Mouse (Mus musculus): ENCODE measurements around the gene Ankrd65. TPM values are rescaled to one million over a fixed set of nuclear protein-coding genes. Genes with fewer than 3 reads are reported as not detected.

Gene Ankrd65
- total RNA-seq, 2 experiments from 2014 or later, result not detected

DNA sequence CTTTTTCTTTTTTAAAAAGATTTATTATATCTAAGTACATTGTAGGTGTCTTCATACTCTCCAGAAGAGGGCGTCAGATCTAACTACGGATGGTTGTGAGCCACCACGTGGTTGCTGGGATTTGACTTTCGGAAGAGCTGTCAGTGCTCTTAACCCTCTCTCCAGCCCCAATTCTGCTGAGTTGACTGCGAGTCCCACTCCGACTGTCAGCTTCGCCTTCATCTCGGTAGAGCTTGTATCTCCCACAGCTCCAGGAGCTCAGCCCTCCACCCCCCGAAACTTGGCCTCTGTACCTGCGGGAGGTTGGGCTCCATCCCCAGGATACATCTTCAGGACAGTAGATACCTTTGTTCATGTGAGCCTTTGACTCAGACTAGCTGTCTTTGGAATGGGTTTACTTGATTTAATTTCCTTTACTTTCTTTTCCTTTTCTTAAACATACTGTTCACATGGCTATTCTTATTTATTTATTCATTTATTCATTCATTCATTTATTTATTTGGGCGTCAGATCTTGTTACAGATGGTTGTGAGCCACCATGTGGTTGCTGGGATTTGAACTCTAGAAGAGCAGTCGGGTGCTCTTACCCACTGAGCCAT is 12.6 kb downstream of the Ankrd65 start, which contains the start of gene Mrpl20:
Gene Mrpl20 (plus strand): TSS at position 138 of the 599 bp plus-strand sequence.
- intact Hi-C loops (cut with DNase I), result no loop called here
- no peak for DNase-seq (ENCODE audit: low spot score in 2 of 2)

DNA sequence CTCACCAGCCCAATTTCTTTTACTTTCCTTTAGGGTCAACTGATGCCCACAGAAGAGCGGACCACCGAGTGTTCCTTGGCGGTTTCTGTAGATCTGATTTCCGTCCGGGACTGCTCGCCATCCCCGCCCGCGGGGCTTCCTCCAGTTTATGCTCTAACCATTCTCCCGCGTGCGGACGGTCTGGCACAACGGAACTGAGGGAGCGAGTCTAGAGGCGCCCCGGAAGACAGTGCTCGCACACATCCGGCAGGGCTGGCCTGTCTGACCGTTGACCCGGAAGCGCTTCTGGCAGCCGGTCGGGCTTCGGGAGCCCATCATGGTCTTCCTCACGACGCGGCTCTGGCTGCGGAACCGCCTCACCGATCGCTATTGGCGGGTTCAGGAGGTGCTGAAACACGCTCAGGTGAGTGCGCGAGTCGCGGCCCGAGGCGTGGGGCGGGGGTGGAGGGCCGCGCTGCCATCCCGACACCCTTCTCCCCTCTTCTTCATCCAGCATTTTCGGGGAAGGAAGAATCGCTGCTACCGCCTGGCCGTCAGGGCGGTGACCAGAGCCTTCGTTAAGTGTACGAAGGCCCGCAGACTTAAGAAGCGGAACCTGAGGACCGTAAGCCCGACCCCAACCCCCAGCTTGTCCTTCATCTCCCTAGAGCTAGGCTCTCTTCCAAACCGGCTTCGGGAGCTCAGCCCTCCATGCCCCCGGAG is 13.3 kb downstream of the Ankrd65 start:
- peak; percentile 95 for DNase-seq (ENCODE audit: low spot score in 2 of 2)
- intact Hi-C loops (cut with DNase I), result no loop called here

DNA sequence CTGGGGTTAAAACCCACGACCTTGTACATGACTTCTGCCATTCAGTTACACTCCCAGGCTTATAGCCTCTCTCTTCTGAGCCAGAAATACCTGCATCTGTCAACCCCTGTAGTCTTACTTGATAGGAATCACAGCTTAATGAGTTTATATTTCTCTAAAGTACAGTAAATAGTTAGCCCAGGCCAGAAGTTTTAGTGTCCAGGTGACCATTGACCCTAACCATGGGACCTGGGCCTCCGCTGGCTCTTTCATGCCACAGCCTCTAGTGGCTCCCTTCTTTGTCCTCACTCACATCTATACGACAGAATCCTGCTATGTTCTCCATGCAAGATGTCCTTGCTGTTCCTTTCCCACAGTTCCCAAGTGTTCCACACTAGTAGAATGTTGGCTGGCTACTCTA is 17.6 kb downstream of the Ankrd65 start:
- intact Hi-C loops (cut with DNase I), result no loop called here
- DNase-seq (ENCODE audit: low spot score in 2 of 2), result no peak

DNA sequence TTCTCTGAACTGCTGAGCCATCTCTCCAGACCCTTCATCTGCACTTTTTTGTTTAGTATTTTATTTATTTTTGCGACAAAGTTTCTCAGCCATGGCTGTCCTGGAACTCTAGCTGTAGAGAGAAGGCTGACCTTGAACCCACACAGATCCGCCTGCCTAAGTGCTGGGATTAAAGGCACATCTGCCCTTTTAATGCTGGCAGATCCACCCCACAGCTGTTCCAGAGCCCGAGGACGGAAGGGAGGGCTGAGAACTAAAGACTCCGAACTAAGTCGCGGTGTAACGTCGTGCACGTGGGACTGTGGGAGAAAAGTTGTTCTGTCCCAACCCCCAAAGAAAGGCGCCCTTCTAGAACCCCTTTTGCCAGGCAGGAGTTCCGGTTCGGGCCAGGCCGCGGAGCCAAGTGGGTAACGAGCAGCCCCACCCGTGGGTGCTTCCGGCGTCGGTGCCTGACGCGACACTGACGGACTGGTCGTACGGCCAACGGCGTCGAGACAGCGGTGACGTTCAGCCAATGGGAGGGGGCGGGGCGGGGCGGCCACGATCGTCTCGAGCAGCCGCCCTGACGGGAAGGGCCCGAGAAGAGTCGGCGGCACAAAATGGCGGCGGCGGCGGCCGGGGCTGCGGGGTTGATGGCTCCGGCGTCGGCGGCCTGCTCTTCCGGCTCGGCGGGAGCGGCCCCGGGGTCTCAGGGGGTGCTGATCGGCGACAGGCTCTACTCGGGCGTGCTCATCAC is 21.9 kb downstream of the Ankrd65 start, which contains the start of gene Ccnl2:
Gene Ccnl2 (plus strand): TSS at position 561 of the 736 bp plus-strand sequence.
- DNase-seq (ENCODE audit: low spot score in 2 of 2), result peak; percentile 91 to 92
- intact Hi-C loops (cut with DNase I), result no loop called here

DNA sequence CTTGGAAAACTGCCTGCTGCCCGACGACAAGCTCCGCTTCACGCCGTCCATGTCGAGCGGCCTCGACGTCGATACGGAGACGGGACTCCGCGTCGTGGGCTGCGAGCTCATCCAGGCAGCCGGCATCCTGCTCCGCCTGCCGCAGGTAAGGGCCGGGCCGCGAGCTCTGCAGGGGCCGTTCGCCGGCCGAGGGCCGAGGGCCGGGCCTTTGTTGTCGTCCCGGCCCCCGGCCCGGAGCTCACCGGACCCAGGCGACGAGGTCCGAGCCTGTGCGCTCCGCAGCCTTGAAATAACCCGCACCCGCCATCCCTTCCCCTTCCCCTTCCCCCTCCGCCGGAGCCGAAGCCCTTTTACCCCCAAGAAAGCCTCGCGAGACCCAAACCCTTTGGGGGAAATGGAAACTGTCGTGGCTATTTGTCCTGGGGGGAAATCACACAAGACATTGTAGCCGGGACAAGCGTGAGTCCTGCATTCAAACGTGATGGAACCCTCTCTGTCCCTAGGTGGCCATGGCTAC is 22.5 kb downstream of the Ankrd65 start:
- intact Hi-C loops (cut with DNase I), result no loop called here
- DNase-seq (ENCODE audit: low spot score in 2 of 2), result no peak

DNA sequence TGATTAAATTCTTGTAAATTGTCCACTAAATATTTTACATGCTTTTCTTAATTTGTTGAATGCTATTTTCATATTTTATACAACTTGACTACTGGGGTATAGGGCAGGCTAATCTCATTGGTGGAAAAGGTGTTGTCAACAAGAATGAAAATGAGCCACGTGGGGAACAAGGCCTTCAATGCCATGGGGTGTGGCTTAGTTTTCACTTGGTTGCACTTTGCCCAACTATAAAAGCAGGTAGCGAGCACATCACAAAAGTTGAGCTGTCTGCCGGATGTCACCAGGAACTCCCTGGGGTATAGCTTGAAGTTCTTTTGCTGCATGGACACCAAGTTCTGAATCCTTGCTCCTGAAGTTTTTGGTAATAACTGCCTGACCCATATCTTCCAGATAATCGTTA is 27.3 kb downstream of the Ankrd65 start:
- DNase-seq (ENCODE audit: low spot score in 2 of 2), result no peak
- intact Hi-C loops (cut with DNase I), result no loop called here

DNA sequence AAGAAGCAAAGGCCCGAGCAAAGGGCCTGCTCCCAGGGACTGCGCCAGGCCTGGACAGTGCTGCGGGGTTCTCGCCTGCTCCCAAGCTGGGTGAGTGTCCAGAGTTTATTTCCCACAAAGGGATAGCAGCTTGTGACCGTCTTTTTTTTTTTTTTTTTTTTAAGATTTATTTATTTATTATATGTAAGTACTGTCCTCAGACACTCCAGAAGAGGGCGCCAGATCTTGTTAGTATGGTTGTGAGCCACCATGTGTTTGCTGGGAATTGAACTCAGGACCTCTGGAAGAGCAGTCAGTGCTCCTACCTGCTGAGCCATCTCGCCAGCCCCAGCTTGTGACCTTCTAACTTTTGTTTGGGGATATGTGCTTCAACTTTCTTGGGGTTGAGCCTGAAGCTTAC is 30.8 kb downstream of the Ankrd65 start:
- intact Hi-C loops (cut with DNase I), result no loop called here
- no peak for DNase-seq (ENCODE audit: low spot score in 2 of 2)

DNA sequence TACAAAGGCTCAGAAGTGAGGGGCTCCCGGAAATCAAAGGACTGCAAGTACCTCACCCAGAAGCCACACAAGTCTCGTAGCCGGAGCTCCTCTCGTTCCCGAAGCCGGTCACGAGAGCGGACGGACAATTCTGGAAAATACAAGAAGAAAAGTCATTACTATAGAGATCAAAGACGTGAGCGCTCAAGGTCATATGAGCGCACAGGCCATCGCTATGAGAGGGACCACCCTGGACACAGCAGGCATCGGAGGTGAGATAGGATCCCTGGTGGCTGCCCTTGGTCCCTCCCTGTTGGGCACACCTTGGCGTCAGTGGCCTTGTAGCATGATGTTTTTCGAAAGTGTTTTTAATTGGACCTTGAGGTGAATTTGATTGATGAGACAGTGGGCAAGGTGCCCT is 33.2 kb downstream of the Ankrd65 start:
- DNase-seq (ENCODE audit: low spot score in 2 of 2), result no peak
- intact Hi-C loops (cut with DNase I), result no loop called here

DNA sequence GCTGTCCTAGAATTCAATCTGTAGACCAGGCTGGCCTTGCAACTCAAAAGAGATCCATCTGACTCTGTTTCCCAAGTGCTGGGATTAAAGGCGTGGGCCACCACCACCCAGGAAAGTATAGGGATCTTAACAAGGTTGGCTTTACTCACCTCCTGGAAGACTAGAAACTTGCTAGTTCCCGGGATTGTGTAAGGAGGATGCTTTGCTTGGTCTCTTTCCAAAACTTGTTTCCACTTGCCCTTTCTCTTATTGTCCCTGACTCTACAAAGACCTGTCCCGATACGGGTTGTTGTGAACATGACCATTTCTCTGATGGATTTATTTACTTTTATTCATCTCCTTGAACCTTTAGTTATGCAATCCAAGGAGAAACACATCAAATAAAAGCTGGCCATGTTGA is 39.6 kb downstream of the Ankrd65 start:
- no peak for DNase-seq (ENCODE audit: low spot score in 2 of 2)
- intact Hi-C loops (cut with DNase I), result loop anchor here (2.0 kb wide), 1 partner anchor 113 kb away; the partner anchor contains the start of gene Ube2j2

DNA sequence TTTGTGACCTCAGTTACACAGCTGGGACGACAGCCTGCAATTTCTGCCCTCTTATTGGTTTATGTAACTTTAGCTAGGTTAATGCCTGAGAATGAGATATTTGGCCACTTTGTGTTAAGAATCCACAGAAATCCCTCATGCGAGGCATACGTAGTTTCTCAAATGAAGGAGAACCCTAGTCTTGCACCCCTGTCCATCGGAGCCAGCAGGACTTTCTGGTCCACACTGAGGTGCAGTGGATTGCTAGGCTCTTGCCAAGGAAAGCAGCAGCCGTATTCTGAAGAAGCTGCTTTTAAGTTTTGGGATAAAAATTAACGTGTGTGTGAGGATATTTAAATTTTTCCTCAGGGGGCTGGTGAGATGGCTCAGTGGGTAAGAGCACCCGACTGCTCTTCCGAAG is 40.4 kb downstream of the Ankrd65 start:
- DNase-seq (ENCODE audit: low spot score in 2 of 2), result no peak

DNA sequence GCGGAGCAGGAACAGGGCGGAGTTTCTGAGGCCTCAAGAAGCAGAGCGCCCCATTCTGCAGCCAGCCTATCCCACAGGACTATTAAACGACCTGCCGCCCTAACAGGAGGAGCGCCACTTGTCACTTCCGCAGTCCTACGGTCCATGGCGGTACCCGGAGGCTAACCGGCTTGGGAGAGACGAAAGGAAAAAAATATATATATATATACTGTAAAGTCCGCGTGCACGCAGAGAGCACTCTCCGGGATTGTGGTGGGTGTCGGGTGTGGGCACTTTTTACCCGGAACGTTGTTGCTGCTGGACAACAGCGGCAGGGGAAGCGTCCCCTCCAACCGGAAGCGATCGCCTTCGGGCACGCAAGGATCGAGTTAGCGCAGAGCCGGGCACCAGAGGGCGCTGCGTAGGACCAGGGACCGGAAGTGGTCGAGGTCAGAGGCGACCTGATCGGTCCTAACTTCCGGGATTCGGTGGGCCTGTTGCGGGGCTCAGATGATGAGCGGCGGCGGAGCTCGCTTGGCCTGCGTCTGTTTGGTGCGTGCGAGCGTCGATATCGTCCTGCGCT is 41.0 kb downstream of the Ankrd65 start, which contains the start of gene Aurkaip1:
Gene Aurkaip1 (plus strand): TSS at position 68 of the 562 bp plus-strand sequence.
- DNase-seq (ENCODE audit: low spot score in 2 of 2), result peak; percentile 94
- intact Hi-C loops (cut with DNase I), result loop anchor here (2.0 kb wide), 1 partner anchor 112 kb away; the partner anchor contains the start of gene Ube2j2

More for the DNA sequence above, 40.4 kb downstream of the Ankrd65 start:
- intact Hi-C loops (cut with DNase I), result loop anchor here (2.0 kb wide), 1 partner anchor 112 kb away; the partner anchor contains the start of gene Ube2j2

DNA sequence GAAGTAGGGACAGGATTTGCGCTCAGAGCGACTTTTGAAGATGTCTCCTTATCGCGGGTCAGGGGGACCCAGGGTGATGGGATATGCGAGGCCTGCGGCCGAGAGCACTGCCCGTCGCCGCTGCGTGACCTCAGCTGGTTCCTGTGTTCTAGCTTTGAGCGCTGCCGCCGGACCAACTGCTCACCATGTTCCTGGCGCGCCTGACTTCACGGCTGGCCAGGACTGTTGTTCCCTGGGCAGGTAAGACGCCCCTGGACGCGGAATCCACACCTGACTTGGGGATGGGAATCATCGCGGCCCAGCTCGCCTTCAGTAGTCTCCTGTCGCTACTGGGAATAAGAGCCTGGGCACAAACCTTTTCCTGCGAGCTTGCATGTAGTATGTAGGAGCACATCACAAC is 41.6 kb downstream of the Ankrd65 start:
- no peak for DNase-seq (ENCODE audit: low spot score in 2 of 2)
- intact Hi-C loops (cut with DNase I), result loop anchor here (2.0 kb wide), 1 partner anchor 111 kb away; the partner anchor contains the start of gene Ube2j2

DNA sequence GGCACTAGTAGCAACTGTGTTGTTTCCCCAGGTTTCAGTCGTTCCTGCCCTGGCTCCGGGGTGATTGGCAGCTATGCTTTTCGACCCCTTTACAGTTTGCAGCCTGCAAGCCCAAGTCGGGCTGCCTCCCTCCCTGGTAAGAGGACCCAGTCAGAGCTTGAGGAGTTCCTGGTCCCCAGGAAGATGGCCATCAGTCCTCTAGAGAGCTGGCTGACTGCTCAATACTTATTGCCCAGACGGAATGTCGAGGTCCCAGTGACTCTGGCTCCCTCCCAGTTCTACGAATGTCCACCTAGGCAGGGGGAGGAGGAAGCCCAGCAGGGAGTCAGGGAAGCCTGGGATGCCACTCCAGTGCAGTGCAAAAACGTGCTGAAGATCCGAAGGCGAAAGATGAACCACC is 42.1 kb downstream of the Ankrd65 start:
- intact Hi-C loops (cut with DNase I), result no loop called here
- no peak for DNase-seq (ENCODE audit: low spot score in 2 of 2)

DNA sequence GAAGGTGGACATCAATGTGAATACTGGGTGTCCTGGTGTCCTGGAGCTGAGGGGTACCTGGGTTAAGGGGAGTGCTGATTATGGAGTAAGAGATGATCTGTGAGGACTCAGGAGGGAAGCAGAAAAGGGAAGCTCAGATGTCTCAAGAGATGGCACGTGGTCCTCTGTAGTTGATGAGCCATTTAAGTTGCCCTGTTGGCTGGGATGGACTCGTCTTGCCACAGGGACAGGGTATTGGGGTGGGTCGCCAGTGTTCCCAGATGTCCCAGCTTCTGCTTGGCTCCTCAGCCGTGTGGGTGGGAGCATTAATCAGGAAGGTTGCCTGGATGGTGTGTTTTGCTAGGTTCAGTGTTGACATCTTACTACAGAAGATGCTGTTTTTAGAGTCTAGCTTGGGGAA is 43.0 kb downstream of the Ankrd65 start:
- intact Hi-C loops (cut with DNase I), result no loop called here
- no peak for DNase-seq (ENCODE audit: low spot score in 2 of 2)

DNA sequence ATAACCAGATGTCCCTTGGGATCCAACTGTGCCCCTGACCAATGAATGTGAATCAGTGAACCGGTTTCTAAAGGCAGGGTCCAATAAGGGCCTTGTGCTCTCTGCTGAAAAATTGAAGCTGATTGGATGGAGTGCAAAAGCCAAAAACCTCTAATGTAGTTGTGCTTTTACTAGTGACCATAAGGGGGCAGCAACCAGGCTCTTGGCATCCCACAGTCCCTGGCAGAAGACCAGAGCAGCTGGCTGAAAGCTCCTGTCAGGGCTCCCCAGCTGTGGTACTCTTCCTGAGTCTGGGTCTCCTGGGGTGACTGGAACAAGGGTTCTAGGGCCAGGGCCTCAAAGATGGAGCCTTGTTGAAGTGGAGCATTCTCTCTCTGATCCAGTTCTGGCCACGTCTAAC is 43.6 kb downstream of the Ankrd65 start:
- intact Hi-C loops (cut with DNase I), result no loop called here
- peak; percentile 53 to 66 for DNase-seq (ENCODE audit: low spot score in 2 of 2)

DNA sequence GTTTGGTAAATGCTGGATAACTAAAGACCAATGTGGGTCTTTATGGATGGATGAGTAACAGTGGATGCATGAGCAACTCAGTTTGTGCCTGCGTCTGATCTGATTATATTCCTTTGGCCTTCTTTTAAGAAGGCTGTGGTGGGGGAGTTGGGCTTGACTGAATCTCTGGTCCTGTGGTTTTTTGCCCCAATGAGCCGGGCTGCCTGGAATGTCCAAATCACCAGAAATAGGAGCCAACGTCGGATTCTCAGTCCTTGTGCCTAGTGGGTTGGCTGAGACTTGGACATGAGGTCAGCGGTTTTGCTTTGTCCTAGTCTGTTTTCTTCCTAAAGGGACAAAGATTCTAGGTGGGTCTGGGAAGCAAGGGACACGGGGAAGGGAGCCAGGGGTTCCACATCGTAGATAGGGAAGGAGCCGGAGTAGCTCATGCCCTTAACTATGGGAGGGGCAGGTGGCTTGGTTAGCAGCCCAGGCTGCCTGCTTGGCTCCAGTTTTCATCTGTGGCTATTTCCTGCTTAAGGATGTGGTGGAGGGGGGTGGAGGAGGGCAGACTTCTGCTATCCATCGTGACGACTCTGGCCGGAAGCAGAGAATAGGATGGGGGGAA is 47.3 kb downstream of the Ankrd65 start:
- intact Hi-C loops (cut with DNase I), result no loop called here

DNA sequence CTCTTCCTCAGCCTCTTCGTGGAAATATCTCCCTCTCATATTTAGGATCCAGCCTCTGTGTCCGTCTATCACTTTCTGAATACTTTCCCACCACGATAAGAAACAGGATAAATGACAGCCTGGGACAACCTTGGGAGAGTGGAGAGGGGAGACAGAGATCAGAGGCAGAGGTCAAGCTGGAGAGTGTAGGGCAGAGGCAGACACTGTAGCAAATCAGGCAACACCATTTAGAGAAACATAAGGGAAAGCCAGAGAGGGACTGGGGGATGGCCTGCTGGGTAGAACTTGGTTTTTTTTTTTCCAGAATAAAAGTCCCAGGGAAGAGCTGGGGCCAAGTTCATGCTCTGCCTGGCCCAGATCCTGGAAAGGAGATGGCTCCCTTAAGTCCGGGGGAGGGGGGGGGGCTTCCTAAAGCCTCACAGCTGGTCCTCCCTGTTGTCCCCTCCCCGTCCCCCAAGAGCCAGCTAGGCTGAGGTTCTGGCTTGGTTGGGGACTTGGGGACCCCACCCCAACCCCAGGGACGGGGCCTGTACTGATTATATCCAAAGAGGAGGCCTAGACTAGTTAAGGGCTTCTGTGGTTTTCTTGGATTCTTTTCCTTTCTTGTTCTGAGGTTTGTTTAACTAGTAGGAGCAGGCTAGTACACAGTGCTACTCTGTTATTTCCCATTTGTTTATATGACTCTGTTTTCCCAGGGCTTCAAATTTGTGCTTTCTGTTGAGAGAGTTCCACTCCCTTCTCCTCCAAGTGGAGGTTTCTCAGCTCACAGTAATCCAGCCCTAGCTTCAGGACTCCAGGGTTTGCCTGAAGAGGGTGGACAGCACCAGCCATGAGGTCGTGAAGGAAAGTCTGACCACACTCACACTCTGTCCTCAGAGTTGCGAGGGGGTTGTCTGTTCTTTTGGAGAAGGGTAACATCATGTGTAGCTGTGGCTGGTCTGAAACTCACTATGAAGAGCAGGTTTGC is 48.2 kb downstream of the Ankrd65 start:
- DNase-seq (ENCODE audit: low spot score in 2 of 2), result no peak
- intact Hi-C loops (cut with DNase I), result no loop called here

More for the DNA sequence above, 47.3 kb downstream of the Ankrd65 start:
- no peak for DNase-seq (ENCODE audit: low spot score in 2 of 2)

DNA sequence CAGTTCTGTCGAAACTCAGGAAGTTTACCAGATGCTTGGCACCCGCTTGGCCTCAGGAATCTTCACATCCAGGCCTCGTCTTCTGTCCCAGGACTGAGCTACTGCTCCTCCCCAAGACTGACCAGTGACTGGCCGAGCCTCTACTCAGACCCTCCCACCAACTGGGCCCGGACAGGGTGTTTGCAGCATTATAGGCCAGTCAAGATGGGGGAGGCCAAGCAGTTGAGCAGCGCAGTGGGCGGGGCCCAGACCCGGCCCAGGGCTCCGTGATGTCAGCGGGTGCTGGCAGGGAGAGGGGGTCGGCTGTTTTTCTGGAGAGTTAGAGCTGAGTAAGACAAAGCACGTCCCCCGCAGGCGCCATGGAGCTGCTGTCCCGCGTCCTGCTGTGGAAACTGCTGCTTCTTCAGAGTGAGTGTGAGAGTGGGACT is 49.3 kb downstream of the Ankrd65 start, which contains the start of gene Mxra8:
Gene Mxra8 (plus strand): TSS at position 198 of the 428 bp plus-strand sequence.
- intact Hi-C loops (cut with DNase I), result no loop called here
- DNase-seq (ENCODE audit: low spot score in 2 of 2), result no peak

Measured in left cerebral cortex, postnatal 36 days (tissue).